Mouse (Mus musculus) CH12.LX (cell line): Measurements from ENCODE around the gene Wars. TPM values are rescaled to one million over a fixed set of nuclear protein-coding genes. Genes with fewer than 3 reads are reported as not detected.

Experiments used
- DNase-seq: peaks from one replicate; pipeline ENCODE4 v3.0.0-alpha.2; 2013; ENCODE audit errors: extremely low read depth
- H3K27ac ChIP-seq: 2 replicates; pipeline ENCODE4 v1.5.1; 2012; ENCODE audit warnings: low read depth, mild to moderate bottlenecking, control low read depth, moderate library complexity; ENCODE audit not compliant: insufficient read depth
- H3K27me3 ChIP-seq: replicated peaks from 2 replicates; pipeline ENCODE3; 2012; ENCODE audit warnings: inconsistent platforms
- H3K36me3 ChIP-seq, 2 experiments: replicated peaks in 1 of 2; 2 replicates each; pipeline versions ENCODE3 to v1.6.1; 2012; ENCODE audit warnings: inconsistent platforms in 1 of 2, low read length in 1 of 2, mild to moderate bottlenecking in 1 of 2, mixed read lengths in 1 of 2, moderate library complexity in 1 of 2; ENCODE audit not compliant: control insufficient read depth in 1 of 2, insufficient read depth in 1 of 2
- H3K4me1 ChIP-seq, 2 experiments: 2 replicates each; pipeline ENCODE4 v1.6.1; 2012; ENCODE audit warnings: inconsistent platforms in 1 of 2, moderate library complexity in 1 of 2; ENCODE audit not compliant: insufficient read depth in 2 of 2, control insufficient read depth in 1 of 2
- H3K4me2 ChIP-seq: 2 replicates; pipeline ENCODE4 v1.6.1; 2012; ENCODE audit warnings: low read depth, mild to moderate bottlenecking, control low read depth; ENCODE audit not compliant: poor library complexity, insufficient read depth, severe bottlenecking
- H3K4me3 ChIP-seq, 3 experiments: fragments of 150-350 bp in 1 of 3; sonication (generic) in 1 of 3; replicated peaks in 1 of 3; 2 replicates each; pipeline versions ENCODE3 to v1.5.1; 2011 to 2012; ENCODE audit warnings: low read depth in 2 of 3, low read length in 2 of 3, mild to moderate bottlenecking in 2 of 3, moderate library complexity in 2 of 3, control low read depth in 1 of 3, improper control_type of control experiment in 1 of 3, inconsistent platforms in 1 of 3, mixed read lengths in 1 of 3; ENCODE audit not compliant: poor library complexity in 1 of 3
- H3K79me2 ChIP-seq: replicated peaks from 2 replicates; pipeline ENCODE4 v1.6.1; 2012; ENCODE audit warnings: mild to moderate bottlenecking, moderate library complexity; ENCODE audit not compliant: control insufficient read depth, poor library complexity, insufficient read depth, severe bottlenecking; ENCODE audit errors: extremely low read depth
- H3K9ac ChIP-seq: 2 replicates; pipeline ENCODE4 v1.6.1; 2012; ENCODE audit warnings: low read depth, mild to moderate bottlenecking, control low read depth, moderate library complexity; ENCODE audit not compliant: insufficient read depth
- H3K9me3 ChIP-seq: replicated peaks from 2 replicates; pipeline ENCODE3; 2012; ENCODE audit warnings: low read length, inconsistent platforms, mixed read lengths
- BHLHE40 ChIP-seq: IDR thresholded peaks from 2 replicates; pipeline ENCODE4 v1.6.1; 2011; ENCODE audit warnings: mild to moderate bottlenecking, low read depth, low read length, improper control_type of control experiment
- CHD1 ChIP-seq: IDR thresholded peaks from 2 replicates; pipeline ENCODE4 v1.6.1; 2012; ENCODE audit warnings: low read depth, low read length, improper control_type of control experiment, inconsistent platforms
- CHD2 ChIP-seq: IDR thresholded peaks from 2 replicates; pipeline ENCODE4 v1.6.1; 2011; ENCODE audit warnings: low read length, improper control_type of control experiment
- E2F4 ChIP-seq: IDR thresholded peaks from 2 replicates; pipeline ENCODE4 v1.6.1; 2011; ENCODE audit warnings: low read depth, low read length, improper control_type of control experiment; ENCODE audit not compliant: insufficient replicate concordance
- ELF1 ChIP-seq: IDR thresholded peaks from 2 replicates; pipeline ENCODE4 v1.6.1; 2014; ENCODE audit warnings: low read depth, mild to moderate bottlenecking, inconsistent platforms, low read length, improper control_type of control experiment
- GABPA ChIP-seq: IDR thresholded peaks from 2 replicates; pipeline ENCODE4 v1.6.1; 2012; ENCODE audit warnings: low read depth, low read length, improper control_type of control experiment, inconsistent platforms; ENCODE audit not compliant: insufficient replicate concordance
- HCFC1 ChIP-seq: IDR thresholded peaks from 2 replicates; pipeline ENCODE4 v1.6.1; 2012; ENCODE audit warnings: low read depth, mild to moderate bottlenecking, inconsistent platforms, low read length, improper control_type of control experiment
- IRF4 ChIP-seq: IDR thresholded peaks from 2 replicates; pipeline ENCODE4 v1.6.1; 2014; ENCODE audit warnings: low read depth, mild to moderate bottlenecking, inconsistent platforms, low read length, improper control_type of control experiment
- JUN ChIP-seq: IDR thresholded peaks from 2 replicates; pipeline ENCODE4 v1.6.1; 2011; ENCODE audit warnings: low read depth, mild to moderate bottlenecking, low read length, improper control_type of control experiment, moderate library complexity; ENCODE audit not compliant: insufficient read depth
- JUND ChIP-seq: conservative IDR thresholded peaks from 2 replicates; pipeline ENCODE4 v1.6.1; 2011; ENCODE audit warnings: low read depth, low read length, improper control_type of control experiment
- KAT2A ChIP-seq: IDR thresholded peaks from 2 replicates; pipeline ENCODE4 v1.6.1; 2012; ENCODE audit warnings: low read length, improper control_type of control experiment, inconsistent platforms; ENCODE audit not compliant: insufficient replicate concordance
- MAFK ChIP-seq: IDR thresholded peaks from 2 replicates; pipeline ENCODE4 v1.6.1; 2011; ENCODE audit warnings: low read length, improper control_type of control experiment; ENCODE audit not compliant: insufficient replicate concordance
- MAZ ChIP-seq: IDR thresholded peaks from 2 replicates; pipeline ENCODE4 v1.6.1; 2012; ENCODE audit warnings: low read depth, mild to moderate bottlenecking, inconsistent platforms, low read length, improper control_type of control experiment, moderate library complexity
- MXI1 ChIP-seq: IDR thresholded peaks from 2 replicates; pipeline ENCODE4 v1.6.1; 2011; ENCODE audit warnings: mild to moderate bottlenecking, low read depth, low read length, improper control_type of control experiment
- NELFE ChIP-seq: IDR thresholded peaks from 2 replicates; pipeline ENCODE4 v1.6.1; 2011; ENCODE audit warnings: low read depth, low read length, improper control_type of control experiment
- NRF1 ChIP-seq: IDR thresholded peaks from 2 replicates; pipeline ENCODE4 v1.6.1; 2014; ENCODE audit warnings: low read depth, mild to moderate bottlenecking, inconsistent platforms, low read length, improper control_type of control experiment, moderate library complexity
- PAX5 ChIP-seq: IDR thresholded peaks from 2 replicates; pipeline ENCODE4 v1.6.1; 2012; ENCODE audit warnings: low read length, inconsistent platforms, mixed read lengths
- POLR2A ChIP-seq: IDR thresholded peaks from 2 replicates; pipeline ENCODE4 v1.6.1; 2011; ENCODE audit warnings: low read depth, mild to moderate bottlenecking, improper control_type of control experiment, low read length
- RAD21 ChIP-seq: IDR thresholded peaks from 2 replicates; pipeline ENCODE4 v1.6.1; 2011; ENCODE audit warnings: low read depth, mild to moderate bottlenecking, low read length, improper control_type of control experiment, moderate library complexity
- RCOR1 ChIP-seq: conservative IDR thresholded peaks from 2 replicates; pipeline ENCODE4 v1.6.1; 2012; ENCODE audit warnings: low read depth, mild to moderate bottlenecking, inconsistent platforms, low read length, improper control_type of control experiment
- SMC3 ChIP-seq: IDR thresholded peaks from 2 replicates; pipeline ENCODE4 v1.6.1; 2011; ENCODE audit warnings: low read depth, low read length, improper control_type of control experiment
- TCF12 ChIP-seq: IDR thresholded peaks from 2 replicates; pipeline ENCODE4 v1.6.1; 2014; ENCODE audit warnings: low read depth, mild to moderate bottlenecking, inconsistent platforms, low read length, improper control_type of control experiment
- UBTF ChIP-seq: IDR thresholded peaks from 2 replicates; pipeline ENCODE4 v1.6.1; 2012; ENCODE audit warnings: low read depth, mild to moderate bottlenecking, inconsistent platforms, low read length, improper control_type of control experiment, moderate library complexity
- USF1 ChIP-seq: IDR thresholded peaks from 2 replicates; pipeline ENCODE4 v1.6.1; 2014; ENCODE audit warnings: low read depth, mild to moderate bottlenecking, inconsistent platforms, low read length, improper control_type of control experiment
- USF2 ChIP-seq: conservative IDR thresholded peaks from 2 replicates; pipeline ENCODE4 v1.6.1; 2011; ENCODE audit warnings: low read depth, low read length, improper control_type of control experiment
- ZC3H11A ChIP-seq: IDR thresholded peaks from 2 replicates; pipeline ENCODE4 v1.6.1; 2012; ENCODE audit warnings: low read depth, mild to moderate bottlenecking, inconsistent platforms, low read length, improper control_type of control experiment
- ZNF384 ChIP-seq: IDR thresholded peaks from 2 replicates; pipeline ENCODE4 v1.6.1; 2012; ENCODE audit warnings: low read depth, low read length, improper control_type of control experiment, inconsistent platforms
- dilution Hi-C: fragments of 300-500 bp; cut with MboI; formaldehyde crosslinking; loops from 2 replicates; pipeline ENCODE4 v1.14.3; 2020; ENCODE audit warnings: low sequenced_read_pairs; ENCODE audit not compliant: extremely low pct_unique_long_range_greater_than_20kb, extremely low pct_ligation_motif_present
- in situ Hi-C: fragments of 300-500 bp; cut with MboI; formaldehyde crosslinking; loops from 3 replicates; pipeline ENCODE4 v1.14.3; 2019; ENCODE audit warnings: low sequenced_read_pairs, low pct_ligation_motif_present, low pct_unique_long_range_greater_than_20kb, mixed read lengths
- polyA plus RNA-seq: library from polyadenylated mRNA; unstranded; fragments of >175 nt; gene quantifications from 2 replicates; pipeline ENCODE4 v1.2.1, GENCODE M21; 2012; ENCODE audit warnings: low read depth; ENCODE audit not compliant: insufficient read length
- total RNA-seq, 2 experiments: library from RNA; depleted of rRNA; stranded (reverse); fragments of 300-350 nt in 1 of 2; fragments of >200 nt in 1 of 2; gene quantifications; 2 replicates each; pipeline ENCODE4 v1.2.3; 2012 to 2014

Gene Wars
- total and polyA plus RNA-seq, 3 experiments, result 73.5 to 93.5 (median 88.0) TPM

DNA sequence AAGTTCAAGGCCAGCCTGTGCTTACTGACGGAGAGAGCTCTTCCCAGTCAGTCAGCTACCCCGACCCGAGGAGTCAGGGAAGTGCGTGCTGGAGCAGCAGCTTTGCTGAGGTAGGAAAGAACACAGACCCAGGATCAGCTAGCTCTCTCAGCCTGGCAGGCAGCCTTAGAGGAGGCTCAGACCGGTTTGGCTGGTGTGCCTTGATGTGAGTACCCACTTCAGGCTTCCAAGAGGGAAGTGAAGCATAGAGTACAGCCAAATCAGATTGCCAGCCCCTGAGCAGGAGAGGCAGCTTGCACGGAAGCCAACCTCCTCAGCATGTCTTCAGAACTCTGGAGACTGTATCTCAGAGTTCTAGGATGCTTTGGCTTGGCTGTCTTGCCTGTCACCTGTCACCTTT, 52.8 kb downstream of the Wars start:
- TF ChIP-seq RCOR1, result no peak
- no peak for TF ChIP-seq UBTF
- no peak for TF ChIP-seq ZNF384
- TF ChIP-seq MAFK, result no peak
- TF ChIP-seq CHD2, result no peak
- no peak for TF ChIP-seq NELFE
- TF ChIP-seq TCF12, result no peak
- no peak for TF ChIP-seq BHLHE40
- TF ChIP-seq CHD1, result no peak
- no peak for TF ChIP-seq MAZ
- no peak for TF ChIP-seq ELF1
- Histone ChIP-seq H3K4me2 (no peak overlapping the region), H3K27ac (no peak overlapping the region), H3K27me3 (no peaks in the 10 kb centered on the region), H3K4me1 (peaks cover 12 to 17% of the 10 kb centered on the region in 2 experiments), H3K9ac (no peak overlapping the region), H3K9me3 (no peaks in the 10 kb centered on the region), H3K4me3 (no peak overlapping the region), H3K79me2 (peaks cover 6% of the 10 kb centered on the region; the same call in 1 of the 2 replicates), H3K36me3 (peaks cover 19 to 62% of the 10 kb centered on the region in 2 experiments)
- dilution Hi-C loops, result no loop called here
- in situ Hi-C loops, result no loop called here
- DNase-seq, result no peak

DNA sequence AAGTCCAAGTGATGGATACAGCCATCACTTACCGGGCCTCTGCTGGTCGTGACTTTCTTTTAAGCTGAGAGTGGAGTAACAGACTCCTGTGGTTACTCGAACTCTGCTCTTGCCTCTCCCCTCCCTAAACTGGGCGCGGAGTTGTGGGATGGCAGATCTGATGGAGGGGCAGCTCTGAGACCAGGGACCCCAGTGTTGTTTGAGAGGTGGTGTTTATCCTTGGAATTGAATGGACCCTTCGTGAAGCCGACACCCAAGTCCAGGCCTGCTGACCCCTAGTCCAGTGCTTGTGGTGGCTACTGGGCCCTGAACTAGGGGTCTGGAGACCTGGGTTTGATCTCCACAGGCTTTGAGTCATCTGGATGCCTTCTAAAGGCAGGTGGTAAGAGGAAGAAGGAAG, 57.3 kb downstream of the Wars start:
- TF ChIP-seq JUN (no peak), MAZ (no peak), MXI1 (no peak), UBTF (no peak), POLR2A (no peak), SMC3 (no peak), RCOR1 (no peak), PAX5 (no peak), ZC3H11A (no peak), JUND (no peak), NRF1 (no peak), GABPA (no peak), USF1 (no peak), IRF4 (no peak), USF2 (no peak), KAT2A (no peak), RAD21 (no peak), HCFC1 (no peak), E2F4 (no peak)
- no peak overlapping the region for H3K27ac ChIP-seq
- DNase-seq, result no peak
- H3K27me3 ChIP-seq, result no peaks in the 10 kb centered on the region
- H3K4me3 ChIP-seq, result peak overlapping the region; percentile 66 to 71 (median 68)
- H3K4me1 ChIP-seq, result peaks cover 12 to 24% of the 10 kb centered on the region in 2 experiments
- no peaks in the 10 kb centered on the region for H3K9me3 ChIP-seq
- peaks cover 9 to 51% of the 10 kb centered on the region in 2 experiments for H3K36me3 ChIP-seq
- dilution Hi-C loops, result no loop called here
- in situ Hi-C loops, result no loop called here
- H3K9ac ChIP-seq, result peak overlapping the region; percentile 70
- H3K79me2 ChIP-seq, result peaks cover 6% of the 10 kb centered on the region; the same call in 1 of the 2 replicates
- peak overlapping the region; percentile 83 for H3K4me2 ChIP-seq
